Mouse (Mus musculus) layer of hippocampus, adult 9-10 months (tissue): ENCODE data around the gene Ly6g6f.
A peak's percentile ranks its signal among the peaks of the same experiment; 100 is the strongest.
"Not testable (repeated sequence)": the region's sequence is repeated elsewhere in the genome, so short reads cannot be mapped to it uniquely, and the experiment has no call there.

Source experiments
- DNase-seq: peaks from one replicate; pipeline ENCODE4 v3.0.0; 2022; ENCODE audit warnings: low spot score

The Ly6g6f gene

GRCm38 (mm10) chr17:35052271-35052798 is 33.1 kb downstream of the Ly6g6f start:
- DNase-seq, result no peak

- no peak for DNase-seq
Measured at GRCm38 (mm10) chr17:35051156-35052086, 34.0 kb downstream of the Ly6g6f start.

- DNase-seq, result no peak
Measured at GRCm38 (mm10) chr17:35050126-35050750, 35.2 kb downstream of the Ly6g6f start.

GRCm38 (mm10) chr17:35049561-35050016 is 35.8 kb downstream of the Ly6g6f start, which contains the start of gene Clic1:
Clic1 (plus strand) TSS chr17:35049966.
- DNase-seq, result no peak

- DNase-seq, result no peak
Measured at GRCm38 (mm10) chr17:35048932-35049440, 36.4 kb downstream of the Ly6g6f start.

GRCm38 (mm10) chr17:35048149-35048931 is 37.1 kb downstream of the Ly6g6f start:
- no peak for DNase-seq

GRCm38 (mm10) chr17:35047688-35048087 is 37.7 kb downstream of the Ly6g6f start:
- DNase-seq, result no peak

GRCm38 (mm10) chr17:35046681-35047455 is 38.5 kb downstream of the Ly6g6f start, which contains the start of gene Msh5:
Msh5 (minus strand) TSS chr17:35046745.
- DNase-seq, result peak; percentile 79

- no peak for DNase-seq
Measured at GRCm38 (mm10) chr17:35045807-35046680, 39.4 kb downstream of the Ly6g6f start.

GRCm38 (mm10) chr17:35044904-35045806 is 40.3 kb downstream of the Ly6g6f start:
- DNase-seq, result no peak

- DNase-seq, result no peak
Measured at GRCm38 (mm10) chr17:35043794-35044193, 41.6 kb downstream of the Ly6g6f start.

GRCm38 (mm10) chr17:35039121-35039873 is 46.1 kb downstream of the Ly6g6f start:
- no peak for DNase-seq

- DNase-seq, result no peak
Measured at GRCm38 (mm10) chr17:35034896-35035295, 50.5 kb downstream of the Ly6g6f start.

- not testable (repeated sequence) for DNase-seq
Measured at GRCm38 (mm10) chr17:35033703-35034102, 51.7 kb downstream of the Ly6g6f start.

GRCm38 (mm10) chr17:35032323-35032870 is 53.0 kb downstream of the Ly6g6f start:
- DNase-seq, result no peak

GRCm38 (mm10) chr17:35031880-35032279 is 53.5 kb downstream of the Ly6g6f start:
- DNase-seq, result no peak

GRCm38 (mm10) chr17:35031272-35031671 is 54.1 kb downstream of the Ly6g6f start:
- DNase-seq, result no peak
